Mouse (Mus musculus): ENCODE measurements at regions not wholly inside any gene's neighbourhood (a gene's known extent, or its start where the extent isn't known, plus 50 kb on each side); places are given as distances from the start of the nearest gene placed in this dataset.

DNA sequence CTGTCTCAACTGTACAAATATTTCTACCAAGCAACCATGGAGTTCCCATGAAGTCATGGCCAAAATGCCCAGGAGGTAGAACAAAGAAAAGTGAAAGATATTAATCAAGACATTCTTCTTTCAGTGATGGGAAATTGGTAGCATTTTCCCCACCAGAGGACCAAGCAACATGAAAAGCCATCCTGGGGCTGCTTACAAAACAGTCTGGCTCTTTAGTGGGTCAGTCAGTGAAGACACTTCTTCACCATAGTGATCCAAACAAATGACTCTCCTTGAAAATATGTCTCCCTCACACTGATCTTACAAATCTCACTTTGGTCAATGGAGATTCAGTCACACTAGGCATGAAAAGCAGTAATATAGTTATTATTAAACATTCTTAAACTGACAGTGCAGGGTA is 299.8 kb upstream of the Gm9747 start:
- DNase-seq (ENCODE audit: low spot score), result no peak

DNA sequence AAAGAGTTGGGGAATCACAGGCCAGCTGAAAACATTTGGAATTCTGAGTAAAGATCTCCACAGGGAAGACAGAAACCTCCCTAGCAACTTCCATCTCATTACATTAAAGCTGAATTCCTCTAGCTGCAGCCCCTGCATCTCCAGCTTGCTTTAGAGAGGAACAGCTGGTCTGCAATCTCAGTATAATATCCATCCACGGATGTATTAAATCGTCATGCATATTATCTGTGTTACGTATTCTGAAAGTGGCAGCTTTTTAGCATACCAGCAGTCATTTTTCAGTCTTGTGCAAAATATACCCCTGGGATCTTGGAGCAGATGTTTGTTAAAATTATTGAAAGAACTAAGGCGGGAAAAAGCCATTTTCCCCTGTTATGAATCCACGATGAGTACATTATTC is 287.7 kb upstream of the Gm9747 start:
- DNase-seq (ENCODE audit: low spot score), result no peak

DNA sequence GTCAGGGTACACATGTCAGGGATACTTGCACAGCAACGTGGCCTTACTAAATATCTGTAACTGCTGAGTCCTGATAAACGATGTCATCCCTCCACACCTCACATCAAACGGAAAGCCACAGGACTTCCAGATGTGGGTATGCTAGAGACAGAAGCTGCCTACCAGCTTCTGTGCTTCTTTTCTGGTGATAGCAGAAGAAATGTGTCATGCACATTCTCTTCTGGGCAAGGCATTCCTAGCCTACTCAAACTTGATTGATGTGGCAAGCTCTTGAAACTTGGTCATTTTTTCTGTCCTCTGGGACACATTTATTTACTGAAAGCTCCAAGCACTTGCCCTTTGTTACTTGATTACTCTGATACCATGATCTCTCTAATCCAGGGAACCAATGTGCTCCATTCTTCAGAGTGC is 282.8 kb upstream of the Gm9747 start:
- DNase-seq (ENCODE audit: low spot score), result no peak

DNA sequence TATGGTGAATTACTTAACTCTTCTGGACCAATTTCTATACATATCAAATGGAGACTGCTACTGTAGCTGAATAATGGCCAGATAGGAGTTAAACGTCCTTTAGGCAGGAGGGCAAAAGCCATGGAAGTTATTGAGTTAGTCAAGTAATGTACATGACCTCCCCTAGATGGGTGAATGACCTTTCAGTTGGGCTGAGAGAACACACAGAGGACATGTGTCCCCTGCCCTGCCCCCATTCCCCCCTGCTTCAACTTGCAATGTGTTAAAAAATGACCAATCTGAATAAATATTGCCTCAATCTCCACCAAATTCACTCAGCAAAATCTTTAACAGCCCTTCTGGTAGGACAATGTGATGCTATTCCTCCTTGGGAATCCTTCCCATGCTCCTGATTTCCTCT is 282.1 kb upstream of the Gm9747 start:
- DNase-seq (ENCODE audit: low spot score), result no peak

DNA sequence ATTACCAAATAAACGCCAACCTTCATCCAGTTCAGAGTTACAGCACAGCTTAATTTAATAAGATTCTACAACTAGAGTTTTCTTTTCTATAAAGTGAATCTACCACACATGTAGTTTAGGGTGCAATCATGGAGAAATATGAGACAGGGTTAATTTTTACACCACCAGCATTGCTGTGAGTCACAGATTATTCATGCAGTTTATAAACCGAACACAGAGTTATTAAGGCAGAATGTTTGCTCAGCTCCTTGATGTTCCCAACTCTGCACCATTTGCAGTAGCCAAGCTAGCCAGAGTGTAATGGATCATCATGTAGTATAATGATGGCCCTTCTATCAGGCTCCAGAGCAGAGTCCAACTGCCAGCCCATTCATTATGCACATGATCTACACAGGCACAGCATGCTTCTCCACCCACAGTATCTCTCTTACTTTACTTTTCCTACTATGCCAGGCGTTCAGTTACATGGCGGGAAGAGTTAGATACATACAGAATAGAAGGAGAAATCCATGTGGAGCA is 281.4 kb upstream of the Gm9747 start:
- no peak for DNase-seq (ENCODE audit: low spot score)

DNA sequence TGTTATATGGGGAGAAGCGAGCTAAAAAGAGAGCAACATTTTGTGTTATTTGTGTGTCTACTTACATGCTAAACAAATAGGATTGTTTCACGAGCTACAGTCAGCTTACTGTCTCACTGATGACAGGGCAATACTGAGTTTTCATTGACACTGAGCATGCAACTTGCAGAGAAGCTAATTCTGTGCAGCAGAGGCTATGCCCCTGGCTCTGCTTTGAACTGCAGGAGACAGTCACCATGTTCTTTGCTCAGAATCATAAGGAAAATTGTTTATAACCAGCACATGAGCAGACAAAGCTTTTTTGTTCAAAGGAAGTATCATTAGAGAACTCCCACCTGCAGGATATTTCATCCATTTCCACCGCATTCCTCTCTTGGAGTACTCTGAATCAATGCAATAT is 280.8 kb upstream of the Gm9747 start:
- DNase-seq (ENCODE audit: low spot score), result no peak

DNA sequence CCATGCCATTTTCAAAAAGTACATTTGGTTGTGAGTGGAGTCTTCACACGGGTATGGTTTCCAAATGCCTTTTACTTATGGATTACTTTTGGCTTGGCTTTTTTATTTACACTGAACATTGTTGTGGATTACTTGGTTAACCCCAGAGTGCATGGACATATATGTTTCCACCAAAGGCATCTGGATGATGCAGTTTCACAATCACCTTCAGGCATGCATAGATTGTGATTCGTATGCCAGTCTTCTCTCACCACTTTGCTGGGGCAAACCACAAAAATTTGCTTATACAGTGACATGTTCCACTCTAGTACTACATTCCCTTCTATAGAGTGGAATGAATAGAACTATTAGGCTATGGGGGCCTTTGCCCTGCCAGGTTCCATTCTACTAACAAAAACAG is 278.4 kb upstream of the Gm9747 start:
- no peak for DNase-seq (ENCODE audit: low spot score)

DNA sequence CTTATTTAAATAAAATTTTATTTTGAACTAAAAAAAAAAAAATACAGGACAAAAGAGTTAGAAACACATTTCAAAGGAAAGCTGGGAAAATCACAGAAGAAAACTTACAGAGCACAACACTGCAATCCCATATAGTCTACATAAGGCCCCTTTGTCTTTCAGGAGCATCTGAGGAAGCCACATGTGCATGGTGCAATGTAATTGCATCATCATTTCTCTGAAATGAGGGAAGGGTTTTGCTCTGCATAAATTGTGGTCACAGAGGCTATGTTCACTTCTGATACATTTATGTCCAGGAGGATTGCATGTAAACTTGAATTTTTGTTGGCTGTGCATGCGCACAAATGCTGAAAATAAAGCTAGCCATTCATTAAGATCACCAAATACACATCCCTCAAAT is 265.9 kb upstream of the Gm9747 start:
- DNase-seq (ENCODE audit: low spot score), result no peak

DNA sequence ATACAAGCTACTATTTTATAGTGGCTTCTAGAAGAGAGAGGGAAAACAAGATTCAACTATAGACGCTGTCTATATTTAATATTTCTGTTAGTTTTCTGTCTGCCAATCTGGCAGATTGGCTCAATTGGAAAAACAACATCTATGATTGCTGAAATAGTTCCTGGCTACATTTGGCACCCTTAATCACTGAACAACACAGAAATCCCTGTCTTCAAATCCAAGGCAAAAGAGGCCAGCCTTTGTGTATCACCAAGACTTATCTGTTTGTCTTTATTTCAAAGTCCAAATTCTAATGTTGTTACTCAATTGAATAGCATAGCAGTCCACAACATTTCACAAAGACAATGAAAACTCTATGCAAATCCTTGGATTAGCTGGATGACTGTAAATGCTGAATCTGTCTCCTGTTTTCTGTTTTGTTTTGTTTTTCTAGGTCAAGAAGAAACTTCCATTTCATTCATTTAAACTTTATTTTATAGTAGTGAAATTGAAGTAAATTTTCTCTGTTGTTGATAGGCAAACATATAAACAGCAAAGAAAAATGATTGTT is 265.1 kb upstream of the Gm9747 start:
- DNase-seq (ENCODE audit: low spot score), result no peak

DNA sequence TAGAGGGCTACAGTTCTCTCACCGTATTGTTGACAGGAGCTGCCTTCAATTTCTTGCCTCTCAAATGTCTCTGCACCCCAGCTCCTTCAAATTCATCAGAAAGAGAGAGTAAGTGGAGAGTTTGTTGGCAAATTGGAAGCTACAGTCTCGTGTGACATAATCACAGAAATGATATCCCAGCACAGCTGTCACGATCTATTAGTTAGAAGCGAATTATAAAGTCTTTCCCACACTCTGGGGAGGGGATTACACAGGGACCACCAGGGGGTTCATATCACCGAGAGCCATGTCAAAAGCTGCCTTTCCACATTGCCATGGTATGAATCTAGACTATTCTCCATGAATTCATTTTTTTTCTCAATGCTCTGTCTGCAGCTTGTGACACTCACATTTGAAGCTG is 260.3 kb upstream of the Gm9747 start:
- DNase-seq (ENCODE audit: low spot score), result no peak

DNA sequence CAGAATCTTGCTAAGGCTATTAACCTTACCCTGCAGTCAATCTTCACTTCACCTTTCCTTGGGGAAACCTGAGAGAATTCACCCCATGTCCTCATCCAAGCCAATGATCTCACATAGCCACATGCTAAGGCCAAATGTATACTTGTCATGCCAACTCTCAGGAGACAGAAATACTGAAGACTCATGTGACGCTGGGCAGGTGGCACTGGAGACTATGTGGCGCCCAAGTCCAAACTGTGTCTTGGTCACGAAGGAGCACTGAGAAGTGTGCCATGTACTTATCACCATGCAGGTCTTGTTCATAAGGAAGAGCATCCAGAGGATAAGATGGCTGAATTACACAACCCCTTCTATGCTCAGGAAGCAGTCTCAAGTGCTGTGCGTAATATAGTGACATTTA is 259.4 kb upstream of the Gm9747 start:
- DNase-seq (ENCODE audit: low spot score), result no peak

DNA sequence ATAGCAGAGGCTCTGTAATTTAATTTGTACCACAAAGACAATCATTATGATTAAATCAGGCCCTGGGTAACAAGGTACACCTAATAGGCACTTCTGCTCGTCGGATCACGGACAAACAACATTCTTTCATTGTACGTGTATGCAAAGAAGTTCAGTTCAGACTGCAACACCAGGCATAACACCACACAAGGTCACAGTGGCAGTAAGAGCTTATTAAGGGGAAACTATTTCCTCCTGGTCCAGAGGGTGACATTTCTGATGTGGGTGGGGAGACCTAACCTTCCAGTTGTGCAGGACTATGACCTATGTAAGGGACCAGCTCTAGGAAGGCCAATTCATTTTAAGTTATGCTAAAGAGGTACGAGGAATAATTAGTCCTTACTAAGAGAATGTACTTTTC is 225.0 kb upstream of the Gm9747 start:
- DNase-seq (ENCODE audit: low spot score), result no peak

DNA sequence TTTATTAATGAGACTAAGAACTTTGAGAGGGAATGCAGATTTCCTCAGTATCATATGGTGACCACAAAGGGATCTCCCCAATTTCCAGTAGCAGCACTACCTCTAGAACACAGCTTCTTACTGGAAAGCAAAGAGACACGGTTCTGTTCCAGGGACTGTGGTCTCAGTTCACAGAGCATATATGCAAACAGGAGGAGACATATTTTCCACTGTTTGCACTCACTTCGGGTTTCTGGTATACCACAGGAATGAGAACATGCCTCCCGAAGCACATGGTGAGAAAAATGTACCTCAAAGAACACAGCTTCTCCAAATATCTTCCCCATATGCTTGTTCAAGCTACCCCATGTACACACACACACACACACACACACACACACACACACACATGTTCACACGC is 224.1 kb upstream of the Gm9747 start:
- DNase-seq (ENCODE audit: low spot score), result no peak

DNA sequence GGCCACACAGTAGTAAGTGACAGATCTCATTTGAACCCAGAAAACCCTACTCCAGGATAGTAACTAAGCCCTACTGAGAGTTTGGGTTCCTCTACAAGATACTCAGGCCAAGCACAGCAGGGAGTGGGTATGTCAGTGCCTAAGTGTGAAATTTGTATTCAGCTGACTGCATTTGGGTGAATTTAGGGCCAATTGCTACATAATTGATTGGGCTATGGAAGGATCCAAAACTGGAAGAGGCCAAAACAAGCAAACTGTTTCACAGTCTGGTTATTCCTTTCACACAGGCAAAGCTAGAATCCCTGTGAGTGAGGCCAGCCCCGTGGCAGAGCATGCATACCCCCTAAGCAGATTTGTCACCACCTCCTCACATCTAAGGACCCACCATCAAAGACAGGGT is 221.9 kb upstream of the Gm9747 start:
- DNase-seq (ENCODE audit: low spot score), result no peak

DNA sequence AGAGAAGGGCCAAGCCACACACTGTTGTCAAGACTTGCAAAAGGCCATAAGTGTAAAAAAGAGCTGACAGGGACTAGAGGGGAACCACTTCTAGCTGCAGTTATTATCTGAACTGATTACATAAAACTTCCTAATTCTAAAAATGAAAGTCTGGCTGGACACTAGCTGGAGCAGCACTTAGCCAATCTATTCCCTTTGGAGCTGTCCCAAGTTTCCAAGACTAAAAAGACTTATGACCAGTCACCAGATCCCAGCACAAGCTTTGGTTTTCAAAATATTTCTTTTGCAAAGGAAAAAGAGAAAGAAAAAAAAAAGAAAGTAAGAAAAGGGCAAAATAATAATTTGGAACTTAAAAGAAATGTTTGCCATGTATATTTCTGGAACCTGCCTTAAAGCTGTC is 217.6 kb upstream of the Gm9747 start:
- DNase-seq (ENCODE audit: low spot score), result peak; percentile 18

DNA sequence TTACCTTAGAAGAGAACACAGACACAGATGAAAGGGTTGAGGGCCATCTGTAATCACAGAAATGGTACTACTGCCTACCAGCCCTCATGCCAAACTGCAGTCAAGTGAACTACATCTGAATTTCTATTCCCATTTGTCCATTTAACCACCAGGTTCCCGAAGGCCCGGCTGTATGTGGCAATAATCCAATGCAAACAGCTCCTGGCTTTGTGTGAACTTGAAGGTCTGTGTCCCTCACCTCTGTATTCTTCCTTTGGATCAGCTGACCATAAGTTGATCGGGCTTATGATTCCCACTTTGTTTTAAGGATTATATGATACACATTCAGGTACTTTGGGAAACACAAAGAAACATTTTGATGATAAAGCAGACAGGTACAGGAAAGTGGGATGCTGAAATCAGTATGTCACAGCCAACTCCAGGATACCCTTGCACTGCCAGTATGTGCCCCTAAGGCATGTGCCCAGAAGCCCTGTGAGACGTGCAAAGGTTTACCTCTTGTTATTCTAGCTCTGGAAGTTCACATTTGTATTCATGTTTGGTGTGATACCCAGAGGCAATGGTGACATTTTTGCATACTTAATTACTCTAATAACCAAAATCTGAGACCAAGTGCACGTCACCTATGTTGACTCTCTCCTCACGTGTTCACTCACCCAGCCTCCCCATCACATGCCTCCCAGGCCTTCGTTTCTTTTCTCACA is 214.1 kb upstream of the Gm9747 start:
- DNase-seq (ENCODE audit: low spot score), result no peak

DNA sequence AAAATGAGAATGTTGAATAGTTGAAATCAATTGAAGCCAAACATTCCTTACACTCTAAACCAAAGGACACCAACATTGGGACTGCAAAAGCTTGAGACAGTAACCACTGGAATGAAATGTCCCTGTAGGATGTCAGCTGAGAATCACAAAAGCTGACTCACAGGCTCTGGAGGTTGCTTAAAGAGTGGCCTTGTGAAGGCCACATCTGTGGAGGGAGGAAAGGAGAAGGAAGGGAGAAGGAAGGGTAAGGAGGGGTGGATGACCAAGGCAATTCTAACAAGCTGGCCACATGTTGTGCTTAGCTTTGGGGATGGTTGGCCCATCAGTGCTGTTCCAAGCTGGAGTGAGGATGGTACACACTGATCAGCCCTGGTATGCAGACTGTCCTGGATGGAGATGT is 205.2 kb upstream of the Gm9747 start:
- DNase-seq (ENCODE audit: low spot score), result no peak

DNA sequence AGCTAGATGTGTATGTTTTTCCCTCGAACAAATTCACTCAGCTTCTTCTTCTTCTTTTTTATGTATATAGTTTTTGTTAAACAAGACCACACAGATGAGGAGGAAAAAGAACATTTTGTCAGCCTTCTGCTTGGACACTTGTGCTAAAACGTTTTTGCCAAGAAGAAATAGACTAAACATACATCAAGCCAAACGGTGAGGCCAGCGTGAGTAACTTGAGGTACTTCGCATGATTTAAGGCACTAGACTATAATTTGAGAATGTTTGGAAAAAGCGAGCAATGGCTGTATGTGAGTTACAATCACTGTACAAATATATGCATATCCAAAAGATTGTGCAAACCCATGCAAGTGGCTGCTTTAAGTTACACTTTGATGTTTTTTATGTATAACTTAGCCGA is 201.8 kb upstream of the Gm9747 start:
- DNase-seq (ENCODE audit: low spot score), result no peak

DNA sequence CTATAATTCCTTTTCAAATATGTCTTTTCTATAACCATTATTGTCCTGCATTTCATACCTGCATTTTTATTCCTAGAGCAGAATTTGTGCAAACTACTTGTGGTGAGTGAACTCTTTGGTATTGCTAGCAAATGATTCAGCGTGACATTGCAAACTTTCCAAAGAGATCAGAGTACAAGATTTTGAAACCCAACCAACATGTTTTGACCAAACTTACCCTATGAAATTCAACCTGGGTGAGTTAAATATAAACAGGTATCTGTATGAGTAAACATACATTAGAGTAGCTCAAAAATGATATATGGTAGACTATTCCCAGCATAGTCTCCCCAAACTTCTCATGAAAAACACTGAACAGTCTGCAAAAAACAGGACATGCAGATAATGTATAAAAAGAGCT is 200.5 kb upstream of the Gm9747 start:
- no peak for DNase-seq (ENCODE audit: low spot score)

DNA sequence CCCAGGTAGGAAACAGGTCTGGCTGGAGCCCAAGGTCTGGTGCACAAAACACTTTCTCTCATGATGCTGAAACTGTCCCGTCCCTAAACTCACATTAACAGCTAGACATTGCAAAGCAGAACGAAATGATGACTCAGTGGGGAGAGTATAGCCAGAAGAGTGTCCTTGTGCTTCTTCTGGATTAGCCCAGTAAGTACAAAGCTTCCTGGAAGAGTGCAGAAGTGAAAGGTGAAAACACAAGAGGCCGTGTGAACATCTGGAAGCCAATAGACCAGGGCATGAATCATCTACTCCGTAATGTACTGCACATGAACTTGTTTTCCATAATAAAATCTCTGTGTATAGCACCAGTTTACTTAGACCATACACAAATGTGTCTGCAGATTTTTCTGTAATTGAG is 194.7 kb upstream of the Gm9747 start:
- DNase-seq (ENCODE audit: low spot score), result no peak

DNA sequence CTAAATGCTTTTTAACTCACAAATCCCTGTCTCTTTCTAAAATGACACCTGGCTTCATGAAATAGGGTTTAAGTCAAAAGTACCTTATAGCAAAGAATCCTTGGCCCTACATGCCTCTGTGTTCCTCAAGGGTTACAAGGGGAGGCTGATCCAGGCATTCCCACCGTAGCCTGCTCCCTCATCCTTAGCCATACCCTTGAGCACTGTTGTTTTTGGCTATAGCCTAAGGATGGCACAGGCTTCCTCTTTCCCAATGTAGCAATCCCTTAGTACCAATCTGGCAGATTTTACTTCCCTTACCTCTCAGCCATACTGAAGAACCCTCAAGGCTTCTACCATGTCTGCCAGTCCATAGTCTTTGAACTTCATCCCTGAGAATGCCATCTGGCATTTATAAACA is 194.2 kb upstream of the Gm9747 start:
- no peak for DNase-seq (ENCODE audit: low spot score)

DNA sequence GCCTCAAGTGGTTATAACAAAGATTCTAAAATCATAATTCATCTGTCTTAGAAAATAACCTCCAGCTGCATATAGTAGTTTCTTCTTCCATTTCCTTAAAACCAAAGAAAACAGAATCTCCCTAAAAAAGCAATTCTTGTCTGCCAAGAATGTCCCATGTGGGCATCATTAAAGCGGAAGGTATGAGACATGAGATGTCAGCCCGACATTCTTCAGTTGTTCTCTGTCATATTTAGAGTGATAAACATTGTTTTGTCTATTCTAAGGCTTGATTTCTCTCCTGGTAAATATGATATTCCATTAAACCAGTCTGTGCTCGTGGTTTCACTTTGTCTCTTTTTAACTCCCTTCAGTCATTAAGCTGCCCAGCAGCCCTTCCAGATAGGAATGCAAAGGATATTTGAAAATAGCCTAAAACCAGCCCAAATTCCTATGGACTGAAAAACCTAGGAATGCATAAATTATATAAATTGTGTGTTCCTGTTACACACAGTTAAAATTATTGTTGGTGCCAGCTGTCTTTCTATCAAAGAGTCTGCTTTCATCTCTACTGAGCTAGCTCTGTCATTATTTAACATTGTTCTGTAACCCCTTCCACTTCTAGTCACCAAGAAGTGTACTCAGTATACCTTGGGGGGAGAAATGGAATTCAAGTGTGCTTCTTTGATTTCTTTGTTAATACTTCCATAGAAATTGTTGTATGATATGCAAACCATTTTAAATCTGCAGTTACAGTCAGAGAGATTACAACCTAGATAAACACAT is 191.4 kb upstream of the Gm9747 start:
- no peak for DNase-seq (ENCODE audit: low spot score)

DNA sequence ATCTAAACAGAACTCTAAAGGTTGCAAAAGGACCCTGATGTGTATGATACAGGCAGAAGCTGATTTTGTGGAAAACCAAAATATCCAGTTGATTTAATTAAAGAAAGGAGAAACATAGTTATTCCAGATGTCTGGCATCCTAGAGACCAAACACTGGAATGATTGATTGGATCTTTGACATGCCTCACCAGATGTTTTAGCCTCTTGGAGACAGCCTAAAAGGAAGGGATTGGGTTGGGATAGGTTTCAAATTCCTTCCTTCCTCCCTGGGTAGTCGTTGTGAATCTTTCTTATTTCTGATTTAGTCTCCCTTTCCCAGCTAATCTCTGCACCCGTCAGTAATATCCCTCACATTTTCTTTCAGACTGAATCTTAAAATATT is 190.9 kb upstream of the Gm9747 start:
- DNase-seq (ENCODE audit: low spot score), result no peak

DNA sequence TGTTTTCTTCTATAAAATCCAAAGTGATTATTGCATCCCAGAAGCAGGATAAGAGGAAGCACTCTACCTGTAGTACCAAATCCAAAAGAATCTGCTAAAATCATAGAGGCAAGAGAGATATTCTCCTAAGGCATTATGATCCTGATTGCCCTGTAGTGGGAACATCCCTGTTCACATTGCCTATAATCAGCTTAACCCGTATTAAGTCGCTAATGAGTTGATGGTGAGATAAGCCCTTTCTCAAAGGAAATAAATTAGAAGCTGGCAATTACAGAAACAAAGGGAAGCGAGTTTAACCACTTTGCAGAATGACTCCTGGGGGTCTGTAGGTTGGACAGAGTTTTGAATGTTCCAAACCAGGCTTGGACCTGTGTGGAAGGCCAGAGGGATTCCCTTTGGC is 190.4 kb upstream of the Gm9747 start:
- DNase-seq (ENCODE audit: low spot score), result no peak

All from lung, postnatal 25 days (tissue).